Mouse (Mus musculus) intestine, embryonic 15.5 days (tissue): ENCODE results near the gene Dgkh. TPM values are rescaled to one million over a fixed set of nuclear protein-coding genes. Genes with fewer than 3 reads are reported as not detected.

Experiments
- ATAC-seq: fragments of 200-750 bp; cut with Nextera tagmentation; 2 replicates; pipeline ENCODE4 v1.8.0; 2017; ENCODE audit warnings: moderate TSS enrichment, moderate library complexity
- H3K27ac ChIP-seq: fragments of 300-500 bp; sonication (generic); 2 replicates; pipeline ENCODE4 v1.5.1; 2015; ENCODE audit warnings: mild to moderate bottlenecking, inconsistent platforms
- H3K27me3 ChIP-seq: fragments of 300-500 bp; sonication (generic); replicated peaks from 2 replicates; pipeline ENCODE4 v1.6.1; 2015; ENCODE audit warnings: inconsistent platforms
- H3K36me3 ChIP-seq: fragments of 300-500 bp; sonication (generic); 2 replicates; pipeline ENCODE4 v1.6.1; 2015; ENCODE audit warnings: inconsistent platforms
- H3K4me1 ChIP-seq: fragments of 300-500 bp; sonication (generic); replicated peaks from 2 replicates; pipeline ENCODE4 v1.6.1; 2015; ENCODE audit warnings: inconsistent platforms
- H3K4me2 ChIP-seq: fragments of 300-500 bp; sonication (generic); replicated peaks from 2 replicates; pipeline ENCODE4 v1.6.1; 2015; ENCODE audit warnings: mild to moderate bottlenecking, inconsistent platforms
- H3K4me3 ChIP-seq: fragments of 300-500 bp; sonication (generic); replicated peaks from 2 replicates; pipeline ENCODE4 v1.5.1; 2015; ENCODE audit warnings: inconsistent platforms
- H3K9ac ChIP-seq: fragments of 300-500 bp; sonication (generic); 2 replicates; pipeline ENCODE4 v1.6.1; 2015; ENCODE audit warnings: inconsistent platforms
- H3K9me3 ChIP-seq: fragments of 300-500 bp; sonication (generic); 2 replicates; pipeline ENCODE4 v1.6.1; 2016; ENCODE audit warnings: inconsistent platforms
- WGBS: fragments of 180-500 bp; shearing (Covaris S2); methylation state at CpG from one replicate; pipeline ENCODE4 v1.1.7; 2015; 5-methylcytosine and 5-hydroxymethylcytosine counted together
- polyA plus RNA-seq: library from polyadenylated mRNA; unstranded; fragments of >200 nt; fragmentation: Nextera tagmentation; extraction: Ambion mirVana; gene quantifications from 2 replicates; pipeline ENCODE4 v1.2.1, GENCODE M21; 2015

Dgkh gene
- polyA plus RNA-seq, 1 experiment from 2014 or later, result 1.2 TPM

- 58% methylated on average over 5 of the region's 5 CpGs for WGBS
- H3K27ac ChIP-seq, result no peak overlapping the region
- no peaks in the 10 kb centered on the region for H3K9me3 ChIP-seq
- H3K36me3 ChIP-seq, result no peaks in the 10 kb centered on the region
- no peak overlapping the region for H3K4me3 ChIP-seq
- H3K4me1 ChIP-seq, result no peaks in the 10 kb centered on the region
- no peaks in the 10 kb centered on the region for H3K27me3 ChIP-seq
- ATAC-seq, result no peak
- no peak overlapping the region for H3K9ac ChIP-seq
- H3K4me2 ChIP-seq, result no peak overlapping the region
Measured at GRCm38 (mm10) chr14:78639691-78640090, 92.9 kb downstream of the Dgkh start.

GRCm38 (mm10) chr14:78635612-78636400 is 96.8 kb downstream of the Dgkh start:
- no peak overlapping the region for H3K27ac ChIP-seq

GRCm38 (mm10) chr14:78632747-78633146 is 99.8 kb downstream of the Dgkh start:
- H3K27ac ChIP-seq, result no peak overlapping the region
- no peaks in the 10 kb centered on the region for H3K27me3 ChIP-seq
- H3K36me3 ChIP-seq, result no peaks in the 10 kb centered on the region
- no peaks in the 10 kb centered on the region for H3K9me3 ChIP-seq
- H3K9ac ChIP-seq, result no peak overlapping the region
- H3K4me3 ChIP-seq, result no peak overlapping the region
- H3K4me1 ChIP-seq, result no peaks in the 10 kb centered on the region
- no peak for ATAC-seq
- 89% methylated on average over 6 of the region's 6 CpGs for WGBS
- no peak overlapping the region for H3K4me2 ChIP-seq

More at GRCm38 (mm10) chr14:78635612-78636400, 96.8 kb downstream of the Dgkh start:
- 74% methylated on average over 14 of the region's 14 CpGs for WGBS
- Histone ChIP-seq H3K4me2 (no peak overlapping the region), H3K9me3 (no peaks in the 10 kb centered on the region), H3K27me3 (no peaks in the 10 kb centered on the region), H3K4me3 (no peak overlapping the region), H3K4me1 (no peaks in the 10 kb centered on the region), H3K9ac (no peak overlapping the region), H3K36me3 (no peaks in the 10 kb centered on the region)
- ATAC-seq, result no peak

GRCm38 (mm10) chr14:78630923-78631875 is 101.4 kb downstream of the Dgkh start:
- Histone ChIP-seq H3K27me3 (no peaks in the 10 kb centered on the region), H3K4me3 (no peak overlapping the region), H3K4me2 (no peak overlapping the region), H3K36me3 (no peaks in the 10 kb centered on the region), H3K4me1 (no peaks in the 10 kb centered on the region), H3K27ac (no peak overlapping the region), H3K9ac (no peak overlapping the region), H3K9me3 (no peaks in the 10 kb centered on the region)
- ATAC-seq, result no peak
- 91% methylated on average over 4 of the region's 4 CpGs for WGBS

- H3K4me2 ChIP-seq, result no peak overlapping the region
- 84% methylated on average over 21 of the region's 21 CpGs for WGBS
- ATAC-seq, result no peak
- no peak overlapping the region for H3K9ac ChIP-seq
- no peak overlapping the region for H3K27ac ChIP-seq
- no peaks in the 10 kb centered on the region for H3K27me3 ChIP-seq
- H3K9me3 ChIP-seq, result no peaks in the 10 kb centered on the region
- no peak overlapping the region for H3K4me3 ChIP-seq
- no peaks in the 10 kb centered on the region for H3K4me1 ChIP-seq
- no peaks in the 10 kb centered on the region for H3K36me3 ChIP-seq
Measured at GRCm38 (mm10) chr14:78627516-78628275, 104.9 kb downstream of the Dgkh start.

GRCm38 (mm10) chr14:78618883-78619295 is 113.7 kb downstream of the Dgkh start:
- no peaks in the 10 kb centered on the region for H3K36me3 ChIP-seq
- H3K27ac ChIP-seq, result no peak overlapping the region
- H3K9me3 ChIP-seq, result no peaks in the 10 kb centered on the region
- H3K4me2 ChIP-seq, result no peak overlapping the region
- no peak overlapping the region for H3K9ac ChIP-seq
- H3K4me3 ChIP-seq, result no peak overlapping the region
- no peaks in the 10 kb centered on the region for H3K27me3 ChIP-seq
- H3K4me1 ChIP-seq, result no peaks in the 10 kb centered on the region
- no peak for ATAC-seq
- 69% methylated on average over 9 of the region's 9 CpGs for WGBS

- no peaks in the 10 kb centered on the region for H3K27me3 ChIP-seq
- no peak for ATAC-seq
- H3K4me1 ChIP-seq, result no peaks in the 10 kb centered on the region
- WGBS, result 82% methylated on average over 5 of the region's 5 CpGs
- H3K27ac ChIP-seq, result no peak overlapping the region
- H3K36me3 ChIP-seq, result no peaks in the 10 kb centered on the region
- H3K9ac ChIP-seq, result no peak overlapping the region
- H3K4me2 ChIP-seq, result no peak overlapping the region
- no peaks in the 10 kb centered on the region for H3K9me3 ChIP-seq
- H3K4me3 ChIP-seq, result no peak overlapping the region
Measured at GRCm38 (mm10) chr14:78613569-78613968, 119.0 kb downstream of the Dgkh start.

GRCm38 (mm10) chr14:78612111-78612788 is 120.3 kb downstream of the Dgkh start:
- ATAC-seq, result no peak
- Histone ChIP-seq H3K9ac (no peak overlapping the region), H3K36me3 (no peaks in the 10 kb centered on the region), H3K4me2 (no peak overlapping the region), H3K27me3 (no peaks in the 10 kb centered on the region), H3K4me3 (no peak overlapping the region), H3K4me1 (no peaks in the 10 kb centered on the region), H3K27ac (no peak overlapping the region), H3K9me3 (no peaks in the 10 kb centered on the region)
- 69% methylated on average over 9 of the region's 9 CpGs for WGBS

GRCm38 (mm10) chr14:78594916-78595315 is 137.7 kb downstream of the Dgkh start:
- WGBS, result 79% methylated on average over 6 of the region's 6 CpGs

GRCm38 (mm10) chr14:78592965-78593364 is 139.6 kb downstream of the Dgkh start:
- Histone ChIP-seq H3K27me3 (no peaks in the 10 kb centered on the region), H3K9ac (no peak overlapping the region), H3K4me2 (no peak overlapping the region), H3K4me3 (no peak overlapping the region), H3K4me1 (no peaks in the 10 kb centered on the region), H3K36me3 (no peaks in the 10 kb centered on the region), H3K9me3 (no peaks in the 10 kb centered on the region), H3K27ac (no peak overlapping the region)
- ATAC-seq, result no peak
- WGBS, result 91% methylated on average over 3 of the region's 3 CpGs

More at GRCm38 (mm10) chr14:78594916-78595315, 137.7 kb downstream of the Dgkh start:
- Histone ChIP-seq H3K4me1 (no peaks in the 10 kb centered on the region), H3K27me3 (no peaks in the 10 kb centered on the region), H3K36me3 (no peaks in the 10 kb centered on the region), H3K27ac (no peak overlapping the region), H3K9me3 (no peaks in the 10 kb centered on the region), H3K4me2 (no peak overlapping the region), H3K9ac (no peak overlapping the region), H3K4me3 (no peak overlapping the region)
- ATAC-seq, result no peak

- Histone ChIP-seq H3K9ac (no peak overlapping the region), H3K4me1 (no peaks in the 10 kb centered on the region), H3K4me2 (no peak overlapping the region), H3K36me3 (no peaks in the 10 kb centered on the region), H3K9me3 (no peaks in the 10 kb centered on the region), H3K4me3 (no peak overlapping the region), H3K27ac (no peak overlapping the region), H3K27me3 (no peaks in the 10 kb centered on the region)
- no peak for ATAC-seq
- 14% methylated on average over 2 of the region's 2 CpGs for WGBS
Measured at GRCm38 (mm10) chr14:78590335-78590734, 142.2 kb downstream of the Dgkh start.
